Mouse (Mus musculus) T-helper 1 cell (primary cell): ENCODE data around the gene Chst11.

ENCODE experiments used
- in situ Hi-C: fragments of 300-600 bp; cut with MboI, MseI; formaldehyde crosslinking; loops from one replicate; pipeline ENCODE4 v1.15.1; 2025; ENCODE audit warnings: high pct_unique_total_duplicates

Gene Chst11

DNA sequence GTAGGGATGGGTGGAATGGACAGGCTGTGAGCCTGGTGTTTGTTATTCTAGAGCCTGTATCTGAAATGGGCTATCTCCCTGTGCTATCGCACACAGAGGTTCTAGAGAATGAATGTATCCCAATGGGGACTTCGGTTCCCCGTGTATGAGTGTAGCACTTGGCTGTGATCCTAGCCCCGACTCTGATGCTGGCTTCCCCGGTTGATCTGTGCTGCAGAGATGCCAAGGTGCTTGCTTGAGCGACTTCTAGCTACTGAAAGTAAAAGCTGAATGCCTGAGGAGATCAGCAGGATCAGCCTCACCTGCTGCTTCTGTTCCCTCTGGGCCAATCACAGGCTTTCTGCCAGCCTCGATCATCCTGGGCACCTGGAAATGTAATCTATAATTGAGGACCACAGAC, 91.5 kb downstream of the Chst11 start:
- in situ Hi-C loops = no loop called here

DNA sequence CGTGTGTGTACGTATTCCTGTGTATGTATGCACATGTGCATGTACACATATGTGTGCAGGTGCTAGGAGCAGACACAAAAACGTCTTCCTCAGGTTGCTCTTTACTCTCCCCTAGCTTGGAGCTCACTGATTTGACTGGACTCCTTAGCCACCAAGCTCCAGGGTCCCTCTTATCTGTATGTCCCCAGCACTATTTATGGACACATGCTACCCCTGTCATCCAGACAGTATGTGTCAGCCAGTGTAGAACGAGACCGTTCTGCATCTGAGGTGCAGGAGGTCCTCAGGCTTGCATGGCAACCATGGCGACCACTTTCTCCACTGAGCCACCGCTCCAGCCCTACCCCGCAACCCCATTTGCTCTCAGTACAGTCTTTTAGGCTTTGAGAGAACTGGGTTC, 93.4 kb downstream of the Chst11 start:
- in situ Hi-C loops = no loop called here

DNA sequence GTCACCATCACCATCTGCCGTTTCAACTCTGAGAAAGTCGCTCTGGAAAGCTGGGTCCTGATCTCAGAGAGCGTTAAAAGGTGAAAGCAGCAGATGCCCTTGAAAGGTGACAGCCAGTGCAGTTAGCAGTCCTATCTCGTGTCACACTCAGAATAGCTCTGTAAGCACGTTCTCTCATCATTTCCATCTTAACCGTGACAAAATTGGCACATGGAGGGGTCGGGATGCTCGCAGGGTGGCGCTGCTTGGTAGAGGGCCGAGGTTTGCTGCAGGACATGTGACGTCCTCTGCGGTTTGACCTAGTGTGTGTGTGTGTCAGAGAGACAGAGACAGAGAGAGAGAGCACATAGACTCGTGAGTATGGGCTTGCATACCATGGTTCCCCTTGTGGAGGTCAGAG, 94.5 kb downstream of the Chst11 start:
- in situ Hi-C loops = no loop called here

DNA sequence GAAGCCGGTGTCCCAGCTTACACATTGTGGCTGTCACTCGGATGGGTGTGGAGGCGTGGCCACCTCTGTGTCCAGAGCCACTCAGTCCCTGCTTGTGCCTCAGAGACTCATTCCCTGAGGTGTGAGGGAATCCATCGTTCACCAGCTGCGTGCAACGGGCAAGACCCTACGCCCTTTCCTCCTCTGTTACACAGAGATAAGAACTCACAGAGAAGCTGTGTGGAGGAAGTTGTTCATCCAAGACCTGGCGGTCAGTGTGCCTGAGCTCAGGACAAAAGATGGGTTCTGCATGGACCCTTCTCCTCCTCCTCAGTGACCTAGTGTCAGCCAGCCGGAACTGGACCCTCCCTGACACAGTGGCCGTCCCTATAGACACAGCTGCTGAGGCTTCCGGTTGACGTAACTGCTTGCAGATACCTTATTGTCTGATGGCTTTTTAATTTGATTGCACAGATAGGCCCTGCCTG, 95.0 kb downstream of the Chst11 start:
- in situ Hi-C loops = no loop called here

DNA sequence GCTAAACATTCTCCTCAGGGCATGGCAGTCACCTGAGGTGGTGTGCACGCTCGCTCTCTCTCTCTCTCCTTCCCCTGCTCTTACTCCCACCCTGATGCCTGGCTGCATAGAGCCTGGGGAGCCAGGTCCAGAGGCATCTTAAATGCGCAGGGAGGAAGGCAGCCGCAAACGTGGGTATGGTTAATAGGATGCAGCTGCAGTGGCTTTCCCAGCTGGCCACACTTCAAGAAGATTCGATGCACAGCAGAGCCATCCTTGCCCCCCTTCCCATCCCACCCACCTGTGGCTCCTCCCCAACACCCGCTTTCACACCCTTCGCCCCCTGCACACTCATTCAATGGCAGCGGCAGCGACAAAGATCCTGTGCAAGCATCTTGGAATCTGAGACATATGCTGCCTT, 95.6 kb downstream of the Chst11 start:
- in situ Hi-C loops = no loop called here

DNA sequence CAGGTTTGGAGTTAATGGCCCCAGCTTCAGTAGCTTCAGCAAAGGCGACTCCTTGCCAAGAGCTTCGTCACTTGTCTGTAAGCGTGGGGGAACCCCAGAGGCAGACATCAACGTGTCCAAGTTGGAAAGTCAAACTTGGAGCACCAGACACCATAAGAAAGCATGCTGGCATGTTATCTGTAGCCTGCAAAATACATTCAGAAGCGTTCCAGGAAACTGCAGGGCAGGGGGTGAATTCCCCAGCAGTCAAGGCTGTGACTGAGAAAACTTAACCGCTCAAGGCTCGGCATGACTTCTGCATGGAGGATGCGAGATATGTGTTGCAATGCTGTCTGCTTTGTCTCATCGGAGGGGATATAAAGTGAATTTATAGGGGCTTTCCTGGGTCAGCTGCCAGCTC, 98.6 kb downstream of the Chst11 start:
- in situ Hi-C loops = no loop called here

DNA sequence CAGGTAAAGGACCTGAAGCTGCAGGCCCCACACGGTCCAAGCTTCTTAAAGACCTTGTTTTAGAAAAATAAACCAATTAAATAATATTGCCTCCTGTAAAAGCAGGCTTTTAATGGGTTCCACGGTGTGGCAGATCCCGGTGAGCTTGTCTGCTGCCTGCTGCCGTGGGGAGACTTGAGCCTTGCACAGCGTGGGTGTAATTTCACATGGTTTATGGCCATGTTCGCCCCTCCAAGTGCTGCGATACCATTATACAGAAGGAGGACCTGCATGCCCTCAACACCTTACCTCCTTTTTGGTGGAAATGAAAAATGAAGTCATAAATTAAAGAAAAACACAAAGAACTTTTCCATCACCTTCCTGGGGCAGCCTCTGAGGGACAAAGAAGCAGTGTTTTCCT, 103.0 kb downstream of the Chst11 start:
- in situ Hi-C loops = no loop called here

DNA sequence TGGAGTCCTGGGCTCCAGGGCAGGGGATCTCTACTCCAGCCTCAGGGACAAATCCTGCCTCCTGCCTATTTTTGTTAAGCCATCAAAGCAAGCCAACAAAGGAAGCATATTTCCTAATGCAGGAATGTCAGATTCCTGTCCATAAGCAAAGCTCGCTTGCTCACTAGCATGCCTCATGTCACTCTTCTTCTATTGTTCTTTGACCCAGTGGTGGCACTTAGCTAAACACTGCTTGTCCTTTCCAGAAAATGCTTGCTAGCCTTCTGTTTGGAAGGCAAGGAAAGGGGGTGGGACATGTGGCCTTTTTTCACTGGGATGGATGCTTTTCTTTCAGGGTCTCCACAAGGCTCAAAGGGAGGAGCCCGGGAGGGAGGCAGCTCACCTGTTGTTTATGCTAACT, 103.5 kb downstream of the Chst11 start:
- in situ Hi-C loops = no loop called here

- in situ Hi-C loops = loop anchor here (5.0 kb wide), 1 partner anchor 92 kb away; no protein-coding TSS in a partner anchor
Measured at GRCm38 (mm10) chr10:83090185-83090584, 104.9 kb downstream of the Chst11 start.

- in situ Hi-C loops = loop anchor here (5.0 kb wide), 1 partner anchor 89 kb away; no protein-coding TSS in a partner anchor
Measured at GRCm38 (mm10) chr10:83093705-83094104, 108.4 kb downstream of the Chst11 start.

GRCm38 (mm10) chr10:83094248-83094647, 109.0 kb downstream of the Chst11 start:
- in situ Hi-C loops = loop anchor here (5.0 kb wide), 1 partner anchor 88 kb away; no protein-coding TSS in a partner anchor

DNA sequence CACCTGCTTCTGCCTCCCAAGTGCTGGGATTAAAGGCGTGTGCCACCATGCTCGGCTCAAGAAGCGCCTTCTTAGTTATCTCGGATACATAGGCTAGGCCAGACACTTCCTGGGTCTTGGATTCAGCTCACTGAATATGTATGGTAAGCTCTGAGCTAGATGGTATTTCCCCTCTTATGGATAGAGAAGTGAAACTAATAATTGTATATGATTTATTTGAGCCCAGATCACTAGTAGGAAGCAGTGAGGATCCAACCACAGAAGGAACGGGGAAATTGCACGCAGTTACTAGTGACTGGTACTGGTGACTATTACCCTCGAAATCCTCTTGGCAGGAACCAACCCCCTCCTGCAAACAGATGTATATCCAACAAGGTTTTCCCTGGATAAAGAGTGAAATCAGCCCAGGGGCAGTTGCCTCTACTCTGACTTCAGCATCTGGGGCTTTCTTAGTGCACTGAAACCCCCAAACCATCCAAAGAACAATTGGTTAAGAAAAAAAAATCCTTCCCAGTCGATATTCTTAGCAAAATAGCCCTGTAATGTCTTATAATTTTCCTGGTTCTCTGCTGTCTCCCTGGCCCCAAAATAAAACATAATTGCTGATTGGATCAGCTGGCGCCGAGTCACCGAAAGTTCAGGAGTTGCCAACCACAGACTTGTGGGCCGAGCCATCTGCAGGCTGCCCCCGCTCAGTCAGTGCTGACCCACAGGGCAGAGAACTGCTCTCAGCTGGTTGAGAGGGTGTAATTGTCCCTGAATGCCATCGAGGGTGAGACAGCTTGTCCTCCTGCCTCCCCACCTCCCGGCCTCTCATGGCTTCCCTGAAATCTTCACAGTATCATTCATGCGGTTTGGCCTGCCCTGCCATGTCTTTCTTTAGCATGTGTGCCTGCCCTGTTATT, 109.8 kb downstream of the Chst11 start:
- in situ Hi-C loops = loop anchor here (5.0 kb wide), 1 partner anchor 87 kb away; no protein-coding TSS in a partner anchor

DNA sequence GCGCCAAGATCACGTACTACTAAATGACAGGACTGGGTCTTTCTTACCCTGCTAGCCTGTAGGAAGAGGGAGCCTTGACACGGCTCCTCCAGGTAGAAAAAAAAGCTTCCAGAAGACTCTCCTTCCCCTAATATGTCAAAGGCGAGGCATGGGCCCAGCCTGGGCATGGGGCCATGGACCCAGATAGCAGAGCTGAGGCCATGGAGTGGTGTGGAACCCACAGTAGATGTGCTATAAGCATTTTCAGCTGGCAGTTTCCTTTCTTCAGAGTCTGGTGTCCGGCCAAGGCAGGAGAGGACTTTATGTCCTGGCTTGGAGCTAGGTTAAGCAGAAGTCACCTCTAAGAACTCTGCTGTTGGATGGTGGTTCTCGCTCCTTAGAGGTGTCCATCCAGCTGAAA, 111.0 kb downstream of the Chst11 start:
- in situ Hi-C loops = no loop called here

GRCm38 (mm10) chr10:83098940-83099339, 113.6 kb downstream of the Chst11 start:
- in situ Hi-C loops = no loop called here

GRCm38 (mm10) chr10:83099669-83100068, 114.4 kb downstream of the Chst11 start:
- in situ Hi-C loops = no loop called here

DNA sequence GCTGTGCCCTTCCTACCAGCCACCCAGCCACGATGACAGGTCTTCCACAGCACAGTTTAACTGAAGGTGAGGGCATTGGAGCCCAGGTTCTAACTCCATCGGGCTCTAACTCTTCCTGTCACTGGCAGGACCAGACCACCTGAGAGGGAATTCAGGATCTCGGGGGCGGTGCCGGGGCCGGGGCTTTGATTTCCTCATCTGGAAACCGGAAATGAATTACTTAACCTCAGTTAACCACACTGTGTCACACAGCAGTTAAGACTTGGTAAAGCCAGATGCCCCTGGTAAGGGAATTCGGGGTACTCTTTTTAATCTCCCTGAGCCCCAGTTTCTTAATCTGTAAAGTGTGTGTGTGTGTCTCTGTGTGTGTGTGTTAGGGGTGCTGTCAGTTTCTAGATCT, 115.6 kb downstream of the Chst11 start:
- in situ Hi-C loops = no loop called here

DNA sequence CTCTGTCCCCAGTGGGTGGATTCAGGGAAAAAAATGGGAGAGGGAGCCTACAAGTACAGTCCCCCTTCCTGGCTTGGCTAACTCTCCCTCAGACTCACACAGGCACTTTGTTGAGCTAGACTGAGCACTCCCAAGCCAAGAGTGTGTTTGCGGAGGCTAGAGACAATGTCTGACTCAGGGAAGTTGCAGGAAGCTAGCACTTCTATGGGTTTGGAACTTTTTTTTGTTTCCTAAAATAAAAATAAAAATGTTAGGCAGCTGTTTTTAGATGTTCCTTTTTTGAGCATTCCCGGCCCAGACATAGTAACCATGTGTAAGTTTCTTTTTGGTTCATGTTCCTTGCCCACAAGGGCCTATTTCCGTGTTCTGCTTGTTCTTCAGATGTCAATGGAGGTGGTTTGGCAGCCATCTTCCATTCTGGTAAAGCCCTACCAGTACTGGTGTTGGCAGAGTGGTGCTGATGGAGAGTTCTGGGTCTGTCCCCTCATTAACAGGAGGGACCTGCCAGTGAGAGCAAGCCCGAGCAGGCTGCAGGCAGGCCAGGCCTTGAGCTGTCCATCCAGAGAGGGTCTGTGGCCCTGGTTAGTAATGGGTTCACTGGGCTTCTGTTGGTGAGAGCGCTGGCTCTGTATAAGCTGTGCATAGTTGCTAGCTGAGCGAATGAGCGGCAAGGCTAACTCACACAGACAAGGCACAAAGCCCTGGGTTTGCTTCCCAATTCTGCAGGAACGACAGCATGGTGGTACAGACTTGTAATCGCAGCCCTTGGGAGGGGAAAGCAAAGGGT, 116.3 kb downstream of the Chst11 start:
- in situ Hi-C loops = no loop called here

- in situ Hi-C loops = no loop called here
Measured at GRCm38 (mm10) chr10:83102745-83103144, 117.4 kb downstream of the Chst11 start.

GRCm38 (mm10) chr10:83104221-83104620, 118.9 kb downstream of the Chst11 start:
- in situ Hi-C loops = no loop called here

GRCm38 (mm10) chr10:83106152-83106746, 121.0 kb downstream of the Chst11 start:
- in situ Hi-C loops = no loop called here

DNA sequence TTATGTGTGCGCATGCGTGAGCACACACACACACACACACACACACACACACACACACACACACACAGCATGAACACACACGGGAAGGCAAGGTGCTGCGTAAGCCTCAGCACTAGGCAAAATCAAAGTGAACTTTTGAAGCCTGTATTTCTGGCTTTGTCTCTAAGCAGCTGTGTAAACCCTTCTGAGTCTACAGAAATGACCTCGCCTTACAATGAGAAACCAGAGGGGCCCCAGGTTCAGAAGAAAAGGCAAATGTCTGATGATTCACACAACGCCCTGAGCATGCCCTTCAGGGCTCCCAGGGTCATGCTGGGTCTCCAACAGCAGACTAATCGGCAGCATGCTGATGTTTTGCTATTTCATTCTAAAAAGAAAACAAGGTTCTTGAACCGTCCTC, 122.1 kb downstream of the Chst11 start:
- in situ Hi-C loops = no loop called here
